Mouse (Mus musculus) NIH3T3 (cell line): ENCODE measurements around the gene Luzp1.

Experiments
- DNase-seq: peaks from one replicate; pipeline ENCODE4 v3.0.0-alpha.2; 2012; ENCODE audit warnings: low read depth

Gene Luzp1

GRCm38 (mm10) chr4:136469371-136469903 is at the start of gene Luzp1:
Luzp1 (plus strand) TSS chr4:136469761.
- peak; percentile 95 for DNase-seq

- no peak for DNase-seq
Observed at GRCm38 (mm10) chr4:136423224-136423623, 46.3 kb upstream of the Luzp1 start, which contains the start of gene Htr1d. Htr1d (plus strand) TSS chr4:136423524.

GRCm38 (mm10) chr4:136424120-136424999 is 45.2 kb upstream of the Luzp1 start:
- no peak for DNase-seq

- DNase-seq = no peak
Observed at GRCm38 (mm10) chr4:136425000-136425288, 44.6 kb upstream of the Luzp1 start.

GRCm38 (mm10) chr4:136430609-136431375 is 38.8 kb upstream of the Luzp1 start:
- DNase-seq = no peak

- DNase-seq = peak; percentile 81
Observed at GRCm38 (mm10) chr4:136431376-136431693, 38.2 kb upstream of the Luzp1 start.

- DNase-seq = peak; percentile 80
Observed at GRCm38 (mm10) chr4:136434029-136434428, 35.5 kb upstream of the Luzp1 start.

GRCm38 (mm10) chr4:136439106-136439505 is 30.5 kb upstream of the Luzp1 start:
- no peak for DNase-seq

GRCm38 (mm10) chr4:136441354-136442043 is 28.1 kb upstream of the Luzp1 start:
- peak; percentile 79 for DNase-seq

- no peak for DNase-seq
Observed at GRCm38 (mm10) chr4:136444561-136444960, 25.0 kb upstream of the Luzp1 start.

- DNase-seq = no peak
Observed at GRCm38 (mm10) chr4:136449795-136450194, 19.8 kb upstream of the Luzp1 start.

GRCm38 (mm10) chr4:136450271-136450670 is 19.3 kb upstream of the Luzp1 start:
- DNase-seq = no peak

- peak; percentile 38 for DNase-seq
Observed at GRCm38 (mm10) chr4:136451564-136451963, 18.0 kb upstream of the Luzp1 start.

- no peak for DNase-seq
Observed at GRCm38 (mm10) chr4:136452286-136452685, 17.3 kb upstream of the Luzp1 start.

GRCm38 (mm10) chr4:136452792-136453191 is 16.8 kb upstream of the Luzp1 start:
- no peak for DNase-seq

- DNase-seq = peak; percentile 91
Observed at GRCm38 (mm10) chr4:136454850-136455260, 14.7 kb upstream of the Luzp1 start.

GRCm38 (mm10) chr4:136456516-136457218 is 12.9 kb upstream of the Luzp1 start:
- DNase-seq = no peak

GRCm38 (mm10) chr4:136458276-136458675 is 11.3 kb upstream of the Luzp1 start:
- no peak for DNase-seq

- DNase-seq = no peak
Observed at GRCm38 (mm10) chr4:136459210-136459609, 10.4 kb upstream of the Luzp1 start.

- no peak for DNase-seq
Observed at GRCm38 (mm10) chr4:136461206-136461605, 8.4 kb upstream of the Luzp1 start.

GRCm38 (mm10) chr4:136461761-136462085 is 7.8 kb upstream of the Luzp1 start:
- peak; percentile 38 for DNase-seq
